In genomic region chr3:124320398-124320797, GRCm38 (mm10) we compare ENCODE assay signal across 10 mouse cellular contexts. TPM values are rescaled to one million over a fixed set of nuclear protein-coding genes. Genes with fewer than 3 reads are reported as not detected.
DNase-seq lines count a peak whose midpoint lies in the region; ATAC-seq and TF ChIP-seq lines count a peak whose summit lies in the region.
"Had no signal": no experiment of that assay in that cellular context is flagged by ENCODE, and none has a peak within 500 bp of the region (broad histone marks: within the 10 kb centered on the region; RNA-seq: fewer than 3 reads in every experiment).

No protein-coding gene starts in this region.

- no peak for DNase-seq in heart, postnatal 10 days
- no peak for DNase-seq in frontal cortex, adult 2 months (ENCODE audit: extremely low spot score in 1 of 2, low spot score in 1 of 2)
- no peak for DNase-seq in left cerebral cortex, adult 8-10 months (ENCODE audit: low spot score in 2 of 2)
- DNase-seq in T-cell, adult 2 months (ENCODE audit: low spot score) = no peak

- intact Hi-C loops in heart, postnatal 10 days (cut with DNase I) = no loop called here

- TF ChIP-seq EP300 in ES-Bruce4 (IDR thresholded peaks at IDR 0.05; ENCODE audit: insufficient read depth, low read depth, low read length) = no peak

- TF ChIP-seq CTCF in ES-Bruce4 (IDR thresholded peaks at IDR 0.05; ENCODE audit: low read depth, low read length) = no peak

- no peaks in the 10 kb centered on the region for H3K27me3 ChIP-seq in heart, embryonic 14.5 days (ENCODE audit: control insufficient read depth, insufficient read depth, low read length)
- H3K27me3 ChIP-seq in ES-Bruce4 (ENCODE audit: control insufficient read depth, insufficient read depth, low read length, poor library complexity, severe bottlenecking) = peaks cover 2% of the 10 kb centered on the region; the same call in 1 of the 2 replicates
- H3K27me3 ChIP-seq in forebrain, embryonic 13.5 days = no peaks in the 10 kb centered on the region
- H3K27me3 ChIP-seq in liver, embryonic 15.5 days = 0 out of 2 replicates have a peak, but pooled peaks cover 2% of the 10 kb centered on the region

- H3K4me3 ChIP-seq in heart, embryonic 14.5 days (ENCODE audit: control insufficient read depth in 1 of 2, insufficient read depth in 1 of 2, low read depth in 1 of 2, low read length in 2 of 2) = peak overlapping the region; percentile 63 to 68
- H3K4me3 ChIP-seq in ES-Bruce4 (ENCODE audit: low read depth, low read length) = peak overlapping the region; percentile 72
- peak overlapping the region; percentile 57 for H3K4me3 ChIP-seq in forebrain, embryonic 13.5 days
- peak overlapping the region; percentile 40 for H3K4me3 ChIP-seq in liver, embryonic 15.5 days (replicated peaks)

- ATAC-seq in heart, embryonic 14.5 days (ENCODE audit: insufficient number of reproducible peaks, insufficient read depth, low FRiP score, low read depth) = no peak
- ATAC-seq in forebrain, embryonic 13.5 days = peak; percentile 48
- no peak for ATAC-seq in liver, embryonic 15.5 days (ENCODE audit: insufficient read depth)

- no peak for TF ChIP-seq POLR2A in ES-Bruce4 (IDR thresholded peaks at IDR 0.05; ENCODE audit: insufficient read depth, low read length)

- H3K27ac ChIP-seq in heart, embryonic 14.5 days (replicated peaks in 1 of 2; ENCODE audit: control insufficient read depth in 1 of 2, insufficient read depth in 1 of 2, low read depth in 2 of 2, low read length in 2 of 2) = no peak overlapping the region
- no peak overlapping the region for H3K27ac ChIP-seq in ES-Bruce4 (ENCODE audit: insufficient read depth, low read length)
- H3K27ac ChIP-seq in forebrain, embryonic 13.5 days = peak overlapping the region; percentile 86
- no peak overlapping the region for H3K27ac ChIP-seq in liver, embryonic 15.5 days (replicated peaks)

- peak overlapping the region; percentile 89 for H3K4me2 ChIP-seq in heart, embryonic 14.5 days (ENCODE audit: low read length)
- peak overlapping the region; percentile 77 for H3K4me2 ChIP-seq in forebrain, embryonic 13.5 days
- peak overlapping the region; percentile 58; the same call in 1 of the 2 replicates for H3K4me2 ChIP-seq in liver, embryonic 15.5 days

- H3K9ac ChIP-seq in heart, embryonic 14.5 days (ENCODE audit: low read length) = peak overlapping the region; percentile 73
- no peak overlapping the region for H3K9ac ChIP-seq in ES-Bruce4 (ENCODE audit: low read depth, poor library complexity, severe bottlenecking)
- H3K9ac ChIP-seq in forebrain, embryonic 13.5 days = peak overlapping the region; percentile 78
- no peak overlapping the region for H3K9ac ChIP-seq in liver, embryonic 15.5 days

- WGBS in heart, embryonic 14.5 days = 19% methylated on average over 2 of the region's 2 CpGs
- 14% methylated on average over 2 of the region's 2 CpGs for WGBS in forebrain, embryonic 13.5 days
- 15% methylated on average over 2 of the region's 2 CpGs for WGBS in liver, embryonic 15.5 days (ENCODE audit: insufficient replicate concordance)

- H3K4me1 ChIP-seq in heart, embryonic 14.5 days (ENCODE audit: control insufficient read depth in 2 of 2, insufficient read depth in 2 of 2, low read length in 2 of 2) = peaks cover 3 to 5% of the 10 kb centered on the region in 2 experiments; a peak in 3 of 4 replicates
- H3K4me1 ChIP-seq in ES-Bruce4 (ENCODE audit: control insufficient read depth, insufficient read depth, low read length) = no peaks in the 10 kb centered on the region
- peaks cover 24% of the 10 kb centered on the region for H3K4me1 ChIP-seq in forebrain, embryonic 13.5 days
- no peaks in the 10 kb centered on the region for H3K4me1 ChIP-seq in liver, embryonic 15.5 days (replicated peaks)

- H3K36me3 ChIP-seq in heart, embryonic 14.5 days (ENCODE audit: control insufficient read depth, insufficient read depth, low read length) = no peaks in the 10 kb centered on the region
- H3K36me3 ChIP-seq in ES-Bruce4 (ENCODE audit: control insufficient read depth, insufficient read depth, low read length, poor library complexity, severe bottlenecking) = no peaks in the 10 kb centered on the region
- 0 out of 2 replicates have a peak, but pooled peaks cover 6% of the 10 kb centered on the region for H3K36me3 ChIP-seq in forebrain, embryonic 13.5 days (ENCODE audit: poor library complexity, severe bottlenecking)
- H3K36me3 ChIP-seq in liver, embryonic 15.5 days (replicated peaks) = no peaks in the 10 kb centered on the region

- H3K9me3 ChIP-seq in heart, embryonic 14.5 days (ENCODE audit: control insufficient read depth, low read length) = no peaks in the 10 kb centered on the region
- no peaks in the 10 kb centered on the region for H3K9me3 ChIP-seq in ES-Bruce4 (replicated peaks; ENCODE audit: control insufficient read depth, insufficient read depth, low read length, poor library complexity, severe bottlenecking)
- no peaks in the 10 kb centered on the region for H3K9me3 ChIP-seq in forebrain, embryonic 13.5 days (replicated peaks)
- no peaks in the 10 kb centered on the region for H3K9me3 ChIP-seq in liver, embryonic 15.5 days (replicated peaks)

RNA-seq across cellular contexts. Expression of gene Tram1l1, which starts 0.3 kb away (rescaled TPM):
- 2.5 and 3.8 TPM in 2 replicates for polyA plus RNA-seq in heart, embryonic 14.5 days (2014; fragmentation: Nextera tagmentation; extraction: Ambion mirVana)
- under 1 TPM; 0.35 to 0.50 TPM for total RNA-seq in heart, postnatal 10 days (2021)
- 0.76 and 1.2 TPM in 2 replicates for polyA plus RNA-seq in ES-Bruce4 (2011; ENCODE audit: insufficient read depth, insufficient read length, low read depth, missing spikeins)
- 31.5 and 32.0 TPM in 2 replicates for polyA plus RNA-seq in forebrain, embryonic 13.5 days (2015; fragmentation: Nextera tagmentation; extraction: Ambion mirVana)
- polyA plus RNA-seq in liver, embryonic 15.5 days (2015; fragmentation: Nextera tagmentation; extraction: Ambion mirVana) = 0.17 and 0.20 TPM in 2 replicates
- 18.4 and 19.7 TPM in 2 replicates for polyA plus RNA-seq in frontal cortex, adult 2 months (2012; rRNA removed)
- total RNA-seq in left cerebral cortex, adult 8-10 months (2022) = 10 to 100 TPM; 16.7 to 18.5 (median 17.3) TPM
- total RNA-seq: common myeloid progenitor, adult 5-6 weeks; MEL had no signal

Comparison
In these comparisons a context has a peak if more than half of its experiments do, and no peak if none do; other contexts are left out.
1. H3K9ac ChIP-seq: peak in heart, embryonic 14.5 days (single experiment) and forebrain, embryonic 13.5 days (single experiment); none in ES-Bruce4 (single experiment) and liver, embryonic 15.5 days (single experiment).
2. Peak in every context shown above with its lines, with median percentiles within 50 percentile points of each other: H3K4me2 ChIP-seq and H3K4me3 ChIP-seq.